Mouse (Mus musculus) heart, postnatal 10 days (tissue): ENCODE measurements at regions not wholly inside any gene's neighbourhood (a gene's known extent, or its start where the extent isn't known, plus 50 kb on each side); places are given as distances from the start of the nearest gene placed in this dataset.

Source experiments
- DNase-seq, 2 experiments: peaks; one replicate each; pipeline ENCODE4 v3.0.0; 2021
- intact Hi-C: fragments of 180-260 bp; cut with DNase I; formaldehyde crosslinking; loops from one replicate; pipeline ENCODE4 v1.15.1; 2025

DNA sequence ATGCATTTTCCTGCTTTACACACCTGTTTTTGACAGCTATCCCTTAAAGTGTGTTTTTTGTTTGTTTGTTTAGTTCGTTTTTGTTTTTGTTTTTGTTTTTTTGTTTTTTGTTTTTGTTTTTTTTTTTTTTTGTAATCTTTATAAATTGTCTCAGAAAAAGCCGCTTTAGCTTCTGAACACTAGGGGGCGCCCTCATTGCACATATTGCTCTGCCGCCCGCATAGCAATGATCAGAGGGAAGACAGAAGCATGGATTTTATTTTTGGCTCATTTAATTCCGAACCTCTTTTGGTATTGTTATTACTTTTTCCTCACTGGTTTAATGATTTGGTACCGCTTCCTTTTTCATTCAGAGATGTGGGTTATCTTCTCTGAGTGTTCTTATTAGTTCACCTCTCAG, 569.9 kb upstream of the Gm10800 start:
- intact Hi-C loops: no loop called here
- DNase-seq: peak; percentile 7 to 31
